Mouse (Mus musculus) CH12.LX (cell line): ENCODE results near the gene Gnaz.

Source experiments
- CHD2 ChIP-seq: IDR thresholded peaks from 2 replicates; pipeline ENCODE4 v1.6.1; 2011; ENCODE audit warnings: low read length, improper control_type of control experiment
- CTCF ChIP-seq, 2 experiments: IDR thresholded peaks in 1 of 2; conservative IDR thresholded peaks in 1 of 2; 2 replicates each; pipeline ENCODE4 v1.5.1; 2011 to 2012; ENCODE audit warnings: low read depth in 2 of 2, low read length in 2 of 2, improper control_type of control experiment in 1 of 2, inconsistent platforms in 1 of 2, mild to moderate bottlenecking in 1 of 2, moderate library complexity in 1 of 2
- EP300 ChIP-seq: IDR thresholded peaks from 2 replicates; pipeline ENCODE4 v1.6.1; 2011; ENCODE audit warnings: low read length, improper control_type of control experiment
- MAX ChIP-seq: IDR thresholded peaks from 2 replicates; pipeline ENCODE4 v1.6.1; 2011; ENCODE audit warnings: low read length, improper control_type of control experiment
- MAZ ChIP-seq: IDR thresholded peaks from 2 replicates; pipeline ENCODE4 v1.6.1; 2012; ENCODE audit warnings: low read depth, mild to moderate bottlenecking, inconsistent platforms, low read length, improper control_type of control experiment, moderate library complexity
- POLR2A ChIP-seq: IDR thresholded peaks from 2 replicates; pipeline ENCODE4 v1.6.1; 2011; ENCODE audit warnings: low read depth, mild to moderate bottlenecking, improper control_type of control experiment, low read length
- SIN3A ChIP-seq: IDR thresholded peaks from 2 replicates; pipeline ENCODE4 v1.6.1; 2012; ENCODE audit warnings: low read length, improper control_type of control experiment, inconsistent platforms
- TBP ChIP-seq: conservative IDR thresholded peaks from 2 replicates; pipeline ENCODE4 v1.6.1; 2011; ENCODE audit warnings: low read depth, low read length, improper control_type of control experiment
- TCF12 ChIP-seq: IDR thresholded peaks from 2 replicates; pipeline ENCODE4 v1.6.1; 2014; ENCODE audit warnings: low read depth, mild to moderate bottlenecking, inconsistent platforms, low read length, improper control_type of control experiment
- USF1 ChIP-seq: IDR thresholded peaks from 2 replicates; pipeline ENCODE4 v1.6.1; 2014; ENCODE audit warnings: low read depth, mild to moderate bottlenecking, inconsistent platforms, low read length, improper control_type of control experiment
- ZMIZ1 ChIP-seq: IDR thresholded peaks from 2 replicates; pipeline ENCODE4 v1.6.1; 2012; ENCODE audit warnings: low read depth, mild to moderate bottlenecking, inconsistent platforms, low read length, improper control_type of control experiment

DNA sequence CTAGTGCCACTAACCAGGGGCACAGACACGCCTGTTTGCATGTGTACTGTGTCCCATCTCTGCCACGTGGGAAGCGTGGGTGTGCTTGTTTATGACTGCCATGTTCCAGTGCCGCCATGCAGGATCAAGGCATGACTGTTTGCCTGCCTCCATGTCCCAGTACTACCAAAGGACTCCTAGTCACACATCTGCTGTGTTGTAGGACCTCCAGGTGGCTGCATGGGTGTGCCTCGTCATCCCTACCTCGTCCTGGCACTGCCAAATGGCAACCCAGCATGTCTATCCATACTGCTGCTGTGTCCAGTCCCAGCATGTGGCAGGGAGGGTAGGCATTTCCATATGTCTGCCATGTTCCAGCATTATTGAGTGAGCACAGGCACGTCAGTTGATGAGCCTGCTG, 38.7 kb upstream of the Gnaz start:
- TF ChIP-seq EP300, result no peak
- no peak for TF ChIP-seq ZMIZ1
- no peak for TF ChIP-seq CHD2
- no peak for TF ChIP-seq CTCF (conservative IDR thresholded peaks at IDR 0.05 in 1 of 2, IDR thresholded peaks at IDR 0.05 in 1 of 2; ENCODE audit: low read depth in 2 of 2, low read length in 2 of 2)
- TF ChIP-seq POLR2A, result no peak
- no peak for TF ChIP-seq TCF12
- no peak for TF ChIP-seq TBP
- TF ChIP-seq MAX, result no peak
- no peak for TF ChIP-seq MAZ
- TF ChIP-seq USF1, result no peak
- no peak for TF ChIP-seq SIN3A
